Mouse (Mus musculus) C2C12 (cell line): ENCODE results near the gene Iars2. TPM values are rescaled to one million over a fixed set of nuclear protein-coding genes. Genes with fewer than 3 reads are reported as not detected.
A peak's percentile ranks its signal among the peaks of the same experiment; 100 is the strongest.

Experiments
- H3K27me3 ChIP-seq: one replicate; pipeline ENCODE4 v1.6.1; 2011; ENCODE audit not compliant: control insufficient read depth, insufficient read depth, insufficient read length
- H3K36me3 ChIP-seq: one replicate; pipeline ENCODE4 v1.6.1; 2011; ENCODE audit not compliant: control insufficient read depth, insufficient read depth
- H3K4me3 ChIP-seq: one replicate; pipeline ENCODE4 v1.5.1; 2011; ENCODE audit warnings: mild to moderate bottlenecking, control low read depth; ENCODE audit not compliant: poor library complexity, insufficient read depth, severe bottlenecking
- H3K79me2 ChIP-seq: one replicate; pipeline ENCODE4 v1.6.1; 2011; ENCODE audit not compliant: control insufficient read depth, insufficient read depth
- H3K79me3 ChIP-seq: one replicate; pipeline ENCODE4 v1.6.1; 2011; ENCODE audit warnings: low read depth, control low read depth
- H3ac ChIP-seq: one replicate; pipeline ENCODE3; 2011; ENCODE audit warnings: low read depth; ENCODE audit not compliant: control insufficient read depth, insufficient read length
- CEBPB ChIP-seq: IDR thresholded peaks from one replicate; pipeline ENCODE4 v1.6.1; 2011; ENCODE audit warnings: low read depth, mild to moderate bottlenecking, control low read depth, moderate library complexity
- CTCF ChIP-seq: IDR thresholded peaks from one replicate; pipeline ENCODE4 v1.5.1; 2011; ENCODE audit not compliant: control insufficient read depth, insufficient read depth, insufficient read length
- FOSL1 ChIP-seq: IDR thresholded peaks from one replicate; pipeline ENCODE4 v1.8.0; 2011; ENCODE audit warnings: mild to moderate bottlenecking, low read length; ENCODE audit not compliant: poor library complexity, insufficient read depth, severe bottlenecking
- MAX ChIP-seq: IDR thresholded peaks from one replicate; pipeline ENCODE4 v1.6.1; 2011; ENCODE audit warnings: mild to moderate bottlenecking, control low read depth
- MYOD1 ChIP-seq: IDR thresholded peaks from one replicate; pipeline ENCODE4 v1.6.1; 2011; ENCODE audit warnings: low read depth; ENCODE audit not compliant: control insufficient read depth, insufficient read length
- MYOG ChIP-seq: IDR thresholded peaks from one replicate; pipeline ENCODE4 v1.6.1; 2011; ENCODE audit not compliant: control insufficient read depth, insufficient read length; ENCODE audit errors: extremely low read depth
- USF1 ChIP-seq: IDR thresholded peaks from one replicate; pipeline ENCODE4 v1.6.1; 2011; ENCODE audit warnings: low read depth, mild to moderate bottlenecking, control low read depth, moderate library complexity
- microRNA-seq: library from miRNA; unstranded; fragments of <30 nt; microRNA quantifications from one replicate; pipeline ENCODE4, GENCODE M21; 2019; ENCODE audit warnings: borderline microRNAs expressed
- polyA plus RNA-seq: library from polyadenylated mRNA; unstranded; fragments of >200 nt; fragmentation: generic; extraction: Trizol; gene quantifications from one replicate; pipeline ENCODE4 v1.2.1, GENCODE M21; 2012; ENCODE audit warnings: missing spikeins

The Iars2 gene
- polyA plus RNA-seq, 1 experiment, result 18.4 TPM

GRCm38 (mm10) chr1:185243013-185243412 lies 86.2 kb downstream of the Iars2 start:
- Histone ChIP-seq H3K79me3 (no peaks in the 10 kb centered on the region), H3K79me2 (no peaks in the 10 kb centered on the region), H3K4me3 (no peak overlapping the region), H3ac (no peak overlapping the region), H3K27me3 (no peaks in the 10 kb centered on the region), H3K36me3 (peaks cover 67% of the 10 kb centered on the region)
- no peak for TF ChIP-seq MYOG
- no peak for TF ChIP-seq CTCF
- TF ChIP-seq MAX, result no peak
- no peak for TF ChIP-seq CEBPB
- TF ChIP-seq FOSL1, result no peak
- no peak for TF ChIP-seq MYOD1
- TF ChIP-seq USF1, result no peak

- TF ChIP-seq CTCF, result no peak
- no peak for TF ChIP-seq USF1
- TF ChIP-seq FOSL1, result no peak
- TF ChIP-seq MYOD1, result no peak
- no peak for TF ChIP-seq CEBPB
- no peak for TF ChIP-seq MAX
- no peak for TF ChIP-seq MYOG
- peaks cover 58% of the 10 kb centered on the region for H3K36me3 ChIP-seq
- peaks cover 2% of the 10 kb centered on the region for H3K79me3 ChIP-seq
- H3K4me3 ChIP-seq, result no peak overlapping the region
- H3ac ChIP-seq, result no peak overlapping the region
- H3K27me3 ChIP-seq, result no peaks in the 10 kb centered on the region
- peaks cover 6% of the 10 kb centered on the region for H3K79me2 ChIP-seq
Observed at GRCm38 (mm10) chr1:185236530-185236929, 92.7 kb downstream of the Iars2 start.

- Histone ChIP-seq H3K36me3 (peaks cover 52% of the 10 kb centered on the region), H3K4me3 (no peak overlapping the region), H3K79me3 (peaks cover 4% of the 10 kb centered on the region), H3K79me2 (peaks cover 12% of the 10 kb centered on the region), H3ac (no peak overlapping the region), H3K27me3 (no peaks in the 10 kb centered on the region)
- TF ChIP-seq MYOD1 (no peak), USF1 (no peak), FOSL1 (no peak), MYOG (no peak)
Observed at GRCm38 (mm10) chr1:185235837-185236236, 93.4 kb downstream of the Iars2 start.

Small RNA genes lying within 50 kb of the gene (microRNA-seq; reads per million reads assigned to microRNA genes)
- 1.2 reads per million, percentile 28 among the genes with 10 or more reads in this experiment for gene Mir194-1
- gene Mir215, result 1.6 reads per million, percentile 35 among the genes with 10 or more reads in this experiment
- gene Mir664, result 29.5 reads per million, percentile 66 among the genes with 10 or more reads in this experiment

Other genes with a start within 250 kb of the Iars2 start
- 24.1 TPM for gene Rab3gap2, start 125.3 kb downstream of the Iars2 start, polyA plus RNA-seq
- 37.2 TPM for gene Bpnt1, start 2.8 kb upstream of the Iars2 start, polyA plus RNA-seq
- 44.2 TPM for gene Eprs, start 33.6 kb upstream of the Iars2 start, polyA plus RNA-seq
- not detected for gene Slc30a10, start 125.5 kb upstream of the Iars2 start, polyA plus RNA-seq